Mouse (Mus musculus) bone marrow, adult 2 months (tissue): ENCODE measurements around the gene Morf4l1.

Experiments
- CTCF ChIP-seq: fragments of 200-500 bp; IDR thresholded peaks from 2 replicates; pipeline ENCODE4 v1.5.1; 2011; ENCODE audit warnings: low read length, control low read depth; ENCODE audit not compliant: control insufficient read depth, insufficient read depth
- POLR2A ChIP-seq: fragments of 200-500 bp; IDR thresholded peaks from 2 replicates; pipeline ENCODE4 v1.6.1; 2011; ENCODE audit warnings: low read depth, mild to moderate bottlenecking, control low read depth, low read length, borderline replicate concordance; ENCODE audit not compliant: control insufficient read depth

- no peak for TF ChIP-seq POLR2A
- TF ChIP-seq CTCF = no peak
Observed at GRCm38 (mm10) chr9:90105462-90105861, 9.1 kb downstream of the Morf4l1 start.
